Mouse (Mus musculus): ENCODE data around the gene Insrr.
A peak's percentile ranks its signal among the peaks of the same experiment; 100 is the strongest.
"Not testable (repeated sequence)": the region's sequence is repeated elsewhere in the genome, so short reads cannot be mapped to it uniquely, and the experiment has no call there.

Gene Insrr

GRCm38 (mm10) chr3:87838622-87839021 lies 41.9 kb downstream of the Insrr start:
- peak in 1 of 2 experiments; percentile 80 for DNase-seq

GRCm38 (mm10) chr3:87840858-87841257 lies 44.1 kb downstream of the Insrr start:
- DNase-seq, result no peak

- no peak for DNase-seq
Observed at GRCm38 (mm10) chr3:87844981-87845380, 48.2 kb downstream of the Insrr start.

- DNase-seq, result no peak
Observed at GRCm38 (mm10) chr3:87846186-87846585, 49.4 kb downstream of the Insrr start.

GRCm38 (mm10) chr3:87846650-87847110 lies 49.9 kb downstream of the Insrr start, which contains the start of gene Sh2d2a:
Sh2d2a (plus strand) TSS chr3:87846755.
- DNase-seq, result peak in 1 of 2 experiments; percentile 15

- DNase-seq, result no peak
Observed at GRCm38 (mm10) chr3:87847680-87848079, 50.9 kb downstream of the Insrr start.

GRCm38 (mm10) chr3:87849117-87849516 lies 52.4 kb downstream of the Insrr start:
- DNase-seq, result no peak

- DNase-seq, result peak; percentile 35 to 70
Observed at GRCm38 (mm10) chr3:87854795-87855568, 58.2 kb downstream of the Insrr start.

GRCm38 (mm10) chr3:87855936-87856335 lies 59.2 kb downstream of the Insrr start:
- no peak for DNase-seq

- no peak for DNase-seq
Observed at GRCm38 (mm10) chr3:87857666-87858065, 60.9 kb downstream of the Insrr start.

- peak in 1 of 2 experiments; percentile 70 for DNase-seq
Observed at GRCm38 (mm10) chr3:87859813-87860212, 63.1 kb downstream of the Insrr start.

GRCm38 (mm10) chr3:87864111-87864510 lies 67.4 kb downstream of the Insrr start:
- DNase-seq, result not testable (repeated sequence)
